Mouse (Mus musculus) midbrain, embryonic 11.5 days (tissue): Measurements from ENCODE around the gene Cenpb. TPM values are rescaled to one million over a fixed set of nuclear protein-coding genes. Genes with fewer than 3 reads are reported as not detected.
A peak's percentile ranks its signal among the peaks of the same experiment; 100 is the strongest.

Experiments
- ATAC-seq: fragments of 200-750 bp; cut with Nextera tagmentation; 2 replicates; pipeline ENCODE4 v1.8.0; 2017; ENCODE audit warnings: moderate TSS enrichment, moderate library complexity; ENCODE audit not compliant: low FRiP score
- DNase-seq: peaks from one replicate; pipeline ENCODE4 v3.0.0; 2015; ENCODE audit warnings: low spot score; ENCODE audit errors: missing footprints
- H3K27ac ChIP-seq: fragments of 300-500 bp; sonication (generic); 2 replicates; pipeline ENCODE4 v1.5.1; 2014; ENCODE audit warnings: low read depth, low read length
- H3K27me3 ChIP-seq: fragments of 300-500 bp; sonication (generic); 2 replicates; pipeline ENCODE4 v1.6.1; 2014; ENCODE audit warnings: mild to moderate bottlenecking, low read length, moderate library complexity, mixed read lengths; ENCODE audit not compliant: control insufficient read depth, insufficient read depth
- H3K36me3 ChIP-seq: fragments of 300-500 bp; sonication (generic); 2 replicates; pipeline ENCODE4 v1.6.1; 2014; ENCODE audit warnings: mild to moderate bottlenecking, low read length, moderate library complexity, mixed read lengths; ENCODE audit not compliant: control insufficient read depth, insufficient read depth
- H3K4me1 ChIP-seq: fragments of 300-500 bp; sonication (generic); 2 replicates; pipeline ENCODE4 v1.6.1; 2014; ENCODE audit warnings: low read length; ENCODE audit not compliant: control insufficient read depth, insufficient read depth
- H3K4me2 ChIP-seq: fragments of 300-500 bp; sonication (generic); 2 replicates; pipeline ENCODE4 v1.6.1; 2014; ENCODE audit warnings: mild to moderate bottlenecking, moderate library complexity
- H3K4me3 ChIP-seq: fragments of 300-500 bp; sonication (generic); 2 replicates; pipeline ENCODE4 v1.5.1; 2014; ENCODE audit warnings: low read depth, low read length
- H3K9ac ChIP-seq: fragments of 300-500 bp; sonication (generic); 2 replicates; pipeline ENCODE4 v1.6.1; 2014; ENCODE audit warnings: low read length
- H3K9me3 ChIP-seq: fragments of 300-500 bp; sonication (generic); 2 replicates; pipeline ENCODE4 v1.6.1; 2016; ENCODE audit warnings: low read length; ENCODE audit not compliant: control insufficient read depth
- WGBS: fragments of 180-500 bp; shearing (Covaris S2); extraction: QIAGEN DNeasy Blood & Tissue Kit; methylation state at CpG from one replicate; pipeline ENCODE4 v1.1.7; 2014; 5-methylcytosine and 5-hydroxymethylcytosine counted together
- polyA plus RNA-seq: library from polyadenylated mRNA; unstranded; fragments of >200 nt; fragmentation: Nextera tagmentation; extraction: Ambion mirVana; gene quantifications from 2 replicates; pipeline ENCODE4 v1.2.1, GENCODE M21; 2014

Gene Cenpb
- polyA plus RNA-seq, 1 experiment from 2014 or later: 9.5 TPM

DNA sequence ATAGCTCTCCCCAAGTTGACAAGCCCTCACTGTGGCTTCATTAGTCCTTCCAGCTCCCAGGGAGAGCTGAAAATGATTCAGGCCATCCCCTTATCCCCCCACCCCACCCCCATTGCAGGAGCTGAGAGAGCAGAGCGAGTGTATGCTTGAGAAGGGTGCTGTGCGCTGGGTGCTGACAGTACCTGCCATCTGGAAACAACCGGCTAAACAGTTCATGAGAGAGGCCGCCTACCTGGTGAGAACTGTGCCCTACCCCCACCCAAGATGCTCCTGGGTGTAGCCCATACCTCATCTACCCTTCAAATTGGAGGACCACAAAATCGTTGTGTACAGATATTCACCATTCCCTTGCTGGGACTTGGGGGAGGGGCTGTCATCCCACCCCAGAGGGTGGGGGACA lies 40.6 kb downstream of the Cenpb start:
- WGBS: 90% methylated on average over 5 of the region's 5 CpGs
- H3K4me3 ChIP-seq: no peak overlapping the region

DNA sequence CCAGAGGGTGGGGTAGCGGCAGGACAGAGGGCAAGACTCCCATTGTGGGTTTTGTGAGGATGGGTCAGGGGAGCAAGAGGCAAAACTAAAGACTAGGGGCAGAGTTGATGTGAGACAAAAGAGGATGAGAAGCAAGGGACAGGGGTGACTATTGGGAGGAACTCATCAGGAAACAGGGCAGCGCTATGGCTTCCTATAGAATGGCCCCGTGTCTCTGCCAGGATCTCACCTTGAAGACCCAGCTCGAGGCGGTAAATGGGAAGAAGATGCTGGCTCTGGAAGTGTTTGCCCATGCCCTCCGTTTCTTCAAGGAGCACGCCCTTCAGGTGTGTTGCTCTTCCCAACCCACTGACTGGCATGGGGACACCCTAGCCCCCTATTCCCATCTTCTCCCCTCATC lies 41.1 kb downstream of the Cenpb start:
- Histone ChIP-seq H3K4me1 (peaks cover 3% of the 10 kb centered on the region; the same call in 1 of the 2 replicates), H3K9ac (no peak overlapping the region), H3K4me3 (no peak overlapping the region), H3K9me3 (no peaks in the 10 kb centered on the region), H3K4me2 (no peak overlapping the region), H3K36me3 (no peaks in the 10 kb centered on the region), H3K27me3 (no peaks in the 10 kb centered on the region), H3K27ac (no peak overlapping the region)
- ATAC-seq: no peak
- DNase-seq: peak; percentile 10
- WGBS: 84% methylated on average over 7 of the region's 7 CpGs

More for the DNA sequence above, 40.6 kb downstream of the Cenpb start:
- H3K4me2 ChIP-seq: no peak overlapping the region
- DNase-seq (peak; percentile 57), ATAC-seq (no peak)
- H3K27ac ChIP-seq: no peak overlapping the region
- H3K9me3 ChIP-seq: no peaks in the 10 kb centered on the region
- H3K36me3 ChIP-seq: peaks cover 1% of the 10 kb centered on the region; the same call in 1 of the 2 replicates
- no peaks in the 10 kb centered on the region for H3K27me3 ChIP-seq
- peaks cover 3% of the 10 kb centered on the region; the same call in 1 of the 2 replicates for H3K4me1 ChIP-seq
- no peak overlapping the region for H3K9ac ChIP-seq

DNA sequence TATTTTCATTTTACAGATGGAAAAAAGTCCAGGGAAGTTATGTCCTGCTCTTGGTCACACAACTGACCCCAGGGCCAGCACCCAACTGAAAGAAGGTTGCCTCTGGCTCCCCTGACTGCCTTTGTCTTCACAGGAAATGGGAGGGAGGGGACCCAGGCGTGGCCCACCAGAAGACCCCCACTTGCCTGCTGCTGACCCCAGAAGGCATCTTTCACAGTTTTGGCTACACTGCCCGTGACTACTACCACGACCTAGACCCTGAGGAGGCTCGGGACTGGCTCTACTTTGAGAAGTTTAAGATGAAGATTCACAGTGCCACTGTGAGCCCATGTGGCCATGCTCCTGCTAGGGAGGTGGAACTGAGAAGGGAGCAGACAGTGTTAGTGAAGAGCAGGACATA lies 41.6 kb downstream of the Cenpb start:
- Histone ChIP-seq H3K27ac (no peak overlapping the region), H3K4me3 (no peak overlapping the region), H3K9ac (no peak overlapping the region), H3K9me3 (no peaks in the 10 kb centered on the region), H3K4me1 (peaks cover 3% of the 10 kb centered on the region; the same call in 1 of the 2 replicates), H3K4me2 (no peak overlapping the region), H3K36me3 (no peaks in the 10 kb centered on the region), H3K27me3 (no peaks in the 10 kb centered on the region)
- DNase-seq (no peak), ATAC-seq (no peak)
- WGBS: 86% methylated on average over 4 of the region's 4 CpGs

DNA sequence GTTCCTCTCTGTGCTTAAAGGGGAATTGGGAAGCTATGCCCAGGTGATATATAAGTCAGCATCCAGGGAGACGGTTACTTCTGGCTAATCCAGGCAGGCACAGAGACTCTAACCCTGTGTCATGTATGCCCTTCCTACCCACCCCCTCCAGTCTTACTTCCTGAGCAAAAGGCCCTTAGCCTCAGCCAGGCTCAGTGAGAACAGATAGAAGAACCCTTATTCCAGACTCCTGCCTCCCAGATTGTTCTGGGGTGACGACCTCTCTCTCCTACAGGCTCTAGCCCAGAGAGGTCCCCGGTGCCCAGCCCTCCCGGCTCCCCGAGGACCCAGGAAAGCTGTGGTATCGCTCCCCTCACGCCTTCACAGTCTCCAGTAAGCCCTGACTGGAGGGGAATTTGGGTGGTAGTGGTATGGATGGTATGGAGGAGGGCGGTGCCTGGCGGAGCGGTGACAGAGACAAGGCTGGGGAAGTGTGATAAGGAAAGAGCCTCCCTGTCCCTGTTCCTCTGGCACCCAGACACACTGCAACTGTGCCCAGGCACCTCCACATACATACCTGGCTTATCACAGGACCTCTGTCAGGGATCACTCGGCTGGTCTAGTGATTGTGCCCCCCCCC lies 44.2 kb downstream of the Cenpb start:
- no peak overlapping the region for H3K27ac ChIP-seq
- H3K27me3 ChIP-seq: no peaks in the 10 kb centered on the region
- no peak overlapping the region for H3K4me3 ChIP-seq
- H3K9me3 ChIP-seq: no peaks in the 10 kb centered on the region
- H3K4me1 ChIP-seq: no peaks in the 10 kb centered on the region
- H3K36me3 ChIP-seq: no peaks in the 10 kb centered on the region
- H3K9ac ChIP-seq: no peak overlapping the region
- DNase-seq (peak; percentile 35), ATAC-seq (0 out of 2 replicates have a peak, but pooled peaks have one; percentile 24)
- WGBS: 84% methylated on average over 11 of the region's 11 CpGs
- no peak overlapping the region for H3K4me2 ChIP-seq

DNA sequence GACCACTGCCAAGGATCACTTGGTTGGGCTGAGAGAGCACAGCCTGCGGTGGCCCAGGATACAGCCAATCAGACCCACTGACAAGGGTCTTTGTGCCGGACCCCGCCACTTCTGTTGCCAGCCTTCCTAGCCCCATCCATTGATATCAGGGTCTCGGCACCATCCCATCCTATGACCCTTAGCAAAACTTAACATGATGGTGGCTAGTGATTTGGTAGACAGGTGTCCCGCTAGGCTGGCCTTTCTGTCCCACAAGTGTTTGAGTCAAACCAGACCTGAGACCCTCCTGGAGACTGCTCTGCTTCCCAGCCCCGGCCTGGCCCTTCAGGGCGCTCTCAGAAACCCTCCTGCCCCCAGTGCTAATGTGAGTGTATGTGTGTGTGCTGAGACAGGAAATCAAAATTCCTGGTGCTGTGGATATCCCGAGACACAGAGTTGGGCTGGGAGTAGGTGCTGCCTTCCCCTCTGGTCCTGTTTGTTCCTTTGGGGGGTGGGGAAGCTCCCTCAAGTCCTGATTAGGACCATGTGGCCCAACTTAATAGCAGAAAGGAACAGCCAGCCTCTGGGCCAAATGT lies 45.0 kb downstream of the Cenpb start:
- Histone ChIP-seq H3K4me2 (no peak overlapping the region), H3K9ac (no peak overlapping the region), H3K4me3 (no peak overlapping the region), H3K36me3 (no peaks in the 10 kb centered on the region), H3K4me1 (no peaks in the 10 kb centered on the region), H3K27me3 (no peaks in the 10 kb centered on the region), H3K9me3 (no peaks in the 10 kb centered on the region), H3K27ac (no peak overlapping the region; the same call in 1 of the 2 replicates)
- DNase-seq (no peak), ATAC-seq (no peak)
- 85% methylated on average over 8 of the region's 8 CpGs for WGBS

DNA sequence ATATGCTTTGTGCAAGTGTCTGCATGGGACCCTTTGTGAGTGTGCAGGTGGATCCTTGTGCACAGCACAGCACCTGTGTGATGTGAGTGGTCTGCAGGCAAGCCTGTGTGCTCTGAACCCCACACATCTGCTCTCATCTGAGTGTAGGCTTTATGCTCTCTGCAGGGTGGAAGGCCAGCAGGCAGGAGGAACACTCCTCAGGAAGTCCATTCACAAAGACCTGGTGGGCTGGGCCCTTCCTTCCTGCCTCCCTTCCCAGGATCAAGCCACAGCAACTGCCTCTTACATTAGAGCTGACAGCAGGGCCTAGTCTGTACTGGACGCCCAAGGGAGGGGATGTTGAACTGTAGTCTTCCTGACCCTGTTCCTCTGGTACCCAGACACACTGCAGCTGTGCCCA lies 45.5 kb downstream of the Cenpb start:
- Histone ChIP-seq H3K27ac (no peak overlapping the region), H3K9ac (no peak overlapping the region), H3K4me3 (no peak overlapping the region), H3K36me3 (no peaks in the 10 kb centered on the region), H3K4me2 (no peak overlapping the region), H3K4me1 (no peaks in the 10 kb centered on the region), H3K9me3 (no peaks in the 10 kb centered on the region), H3K27me3 (no peaks in the 10 kb centered on the region)
- 38% methylated on average over 1 of the region's 1 CpGs for WGBS
- DNase-seq (peak; percentile 56), ATAC-seq (no peak)

DNA sequence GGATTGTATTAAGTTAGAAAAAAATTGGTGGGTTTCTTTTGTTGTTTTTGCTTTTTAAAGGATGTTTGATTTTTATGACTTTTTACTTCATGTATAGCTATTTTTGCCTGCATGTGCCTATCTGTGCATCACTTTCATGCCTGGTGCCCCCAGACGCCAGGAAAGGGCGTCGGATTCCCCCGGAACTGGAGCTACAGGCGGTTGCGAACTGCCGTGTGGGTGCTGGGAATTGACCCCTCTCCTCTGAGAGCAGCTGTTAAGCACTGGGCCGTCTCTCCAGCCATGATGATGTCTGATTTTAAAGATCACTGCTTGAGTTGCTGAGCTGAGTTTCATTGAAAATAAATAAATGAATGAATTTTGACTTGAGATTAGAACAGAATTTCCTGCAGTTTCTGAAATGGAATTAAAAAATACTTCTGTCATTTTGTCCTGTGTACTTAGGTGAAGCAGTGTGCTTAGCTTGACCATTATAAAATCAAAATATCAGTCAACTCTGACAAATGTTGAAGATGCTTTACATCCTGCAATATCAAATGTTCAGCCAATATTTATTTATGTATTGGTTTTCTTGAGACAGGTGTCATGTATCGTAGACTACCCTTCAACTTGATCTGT lies 46.8 kb downstream of the Cenpb start, which contains the start of gene Gm11037:
Gene Gm11037 (plus strand): TSS at position 568 of the 618 bp plus-strand sequence.
- Histone ChIP-seq H3K9ac (no peak within 1 kb of the TSS), H3K36me3 (no peaks in the 10 kb centered on the region), H3K27me3 (no peaks in the 10 kb centered on the region), H3K4me2 (no peak within 1 kb of the TSS), H3K9me3 (no peaks in the 10 kb centered on the region), H3K4me1 (no peaks in the 10 kb centered on the region; the same call in 1 of the 2 replicates), H3K27ac (no peak within 1 kb of the TSS), H3K4me3 (no peak within 1 kb of the TSS)
- WGBS: 89% methylated on average over 9 of the region's 9 CpGs
- peak; percentile 53 for DNase-seq
- no peak for ATAC-seq

DNA sequence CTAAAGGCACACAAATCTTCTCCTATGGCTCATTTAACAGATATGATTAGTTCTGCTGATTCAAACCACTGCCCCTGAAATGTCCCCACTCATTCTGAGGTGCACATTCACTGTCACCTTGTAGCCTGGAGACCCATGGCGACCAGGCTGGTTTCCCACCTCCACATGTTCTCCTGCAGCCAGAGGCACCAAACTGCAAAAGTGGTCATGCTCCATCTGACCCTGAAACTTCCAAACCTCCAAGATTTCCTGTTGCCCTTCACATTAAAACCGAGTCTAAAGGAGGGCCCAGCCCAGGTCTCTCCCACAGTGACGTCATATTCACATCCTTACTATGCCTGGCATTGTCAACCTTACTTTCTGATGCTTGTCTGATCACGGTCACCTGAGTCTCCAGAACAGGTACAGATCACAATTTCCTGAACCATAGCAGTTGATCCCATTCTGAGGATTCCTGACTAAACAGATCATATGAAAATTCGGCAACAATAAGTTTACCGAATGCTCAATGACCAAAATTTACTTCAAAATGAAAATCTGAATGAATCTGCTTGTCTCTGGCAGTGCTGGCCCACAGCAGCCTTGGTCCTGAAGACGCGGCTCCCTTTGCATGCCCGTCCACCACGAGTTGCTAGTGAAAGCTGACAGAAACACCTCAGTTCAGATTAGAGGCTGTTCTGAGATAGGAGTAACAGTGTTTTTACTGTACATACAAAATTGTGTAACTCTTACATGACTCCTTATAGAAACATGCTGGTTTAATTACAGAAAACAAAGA lies 47.6 kb downstream of the Cenpb start:
- 87% methylated on average over 10 of the region's 10 CpGs for WGBS
- Histone ChIP-seq H3K9me3 (no peaks in the 10 kb centered on the region), H3K4me2 (no peak overlapping the region), H3K27me3 (no peaks in the 10 kb centered on the region), H3K27ac (no peak overlapping the region), H3K36me3 (no peaks in the 10 kb centered on the region), H3K4me3 (no peak overlapping the region), H3K4me1 (peaks cover 7% of the 10 kb centered on the region), H3K9ac (no peak overlapping the region)
- ATAC-seq (no peak), DNase-seq (peak; percentile 49)
